Mouse (Mus musculus) hindbrain, embryonic 10.5 days (tissue): ENCODE results near the gene Adk. TPM values are rescaled to one million over a fixed set of nuclear protein-coding genes. Genes with fewer than 3 reads are reported as not detected.

ENCODE experiments used
- DNase-seq: peaks from one replicate; pipeline ENCODE4 v3.0.0-alpha.2; 2017; ENCODE audit warnings: low spot score
- H3K27ac ChIP-seq: fragments of 300-500 bp; sonication (generic); 2 replicates; pipeline ENCODE4 v1.5.1; 2016; ENCODE audit warnings: mild to moderate bottlenecking, moderate library complexity
- H3K27me3 ChIP-seq: fragments of 300-500 bp; sonication (generic); 2 replicates; pipeline ENCODE4 v1.6.1; 2016; ENCODE audit warnings: mild to moderate bottlenecking; ENCODE audit not compliant: poor library complexity, insufficient read depth, severe bottlenecking
- H3K36me3 ChIP-seq: fragments of 300-500 bp; sonication (generic); 2 replicates; pipeline ENCODE4 v1.6.1; 2016; ENCODE audit warnings: mild to moderate bottlenecking, moderate library complexity
- H3K4me1 ChIP-seq: fragments of 300-500 bp; sonication (generic); replicated peaks from 2 replicates; pipeline ENCODE4 v1.6.1; 2016; ENCODE audit warnings: mild to moderate bottlenecking
- H3K4me3 ChIP-seq: fragments of 300-500 bp; sonication (generic); 2 replicates; pipeline ENCODE4 v1.5.1; 2016; ENCODE audit warnings: mild to moderate bottlenecking, moderate library complexity
- H3K9me3 ChIP-seq: fragments of 300-500 bp; sonication (generic); 2 replicates; pipeline ENCODE4 v1.6.1; 2016; ENCODE audit warnings: mild to moderate bottlenecking, moderate library complexity
- WGBS: fragments of 180-500 bp; shearing (Covaris S2); methylation state at CpG from one replicate; pipeline ENCODE4 v1.1.7; 2016; 5-methylcytosine and 5-hydroxymethylcytosine counted together
- polyA plus RNA-seq: library from polyadenylated mRNA; unstranded; fragments of >200 nt; fragmentation: Nextera tagmentation; extraction: Ambion mirVana; gene quantifications from 2 replicates; pipeline ENCODE4 v1.2.1, GENCODE M21; 2016

Adk gene
- polyA plus RNA-seq, 1 experiment from 2014 or later, result 115 TPM

DNA sequence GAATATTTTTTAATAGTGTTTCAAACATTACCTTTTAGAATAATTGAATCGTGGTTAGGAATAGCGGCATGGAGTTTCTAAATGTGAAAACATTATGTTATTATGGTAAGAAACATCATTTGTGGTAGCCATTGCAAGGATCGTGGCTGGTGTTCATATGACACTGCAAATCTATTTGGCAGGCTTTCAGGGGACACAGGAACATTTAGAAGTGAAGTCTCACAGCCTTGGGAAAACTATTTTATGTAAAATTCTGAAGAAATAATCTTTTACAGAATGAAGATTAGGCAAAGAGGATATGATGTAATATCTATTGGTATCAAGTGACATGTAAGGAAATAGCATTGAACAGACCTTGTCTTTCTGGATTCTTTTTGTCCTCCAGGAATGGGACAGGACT lies 262.1 kb downstream of the Adk start:
- Histone ChIP-seq H3K27me3 (no peaks in the 10 kb centered on the region), H3K27ac (no peak overlapping the region), H3K9me3 (no peaks in the 10 kb centered on the region), H3K4me1 (no peaks in the 10 kb centered on the region), H3K36me3 (no peaks in the 10 kb centered on the region), H3K4me3 (no peak overlapping the region)
- WGBS, result 92% methylated on average over 3 of the region's 3 CpGs
- DNase-seq, result no peak

DNA sequence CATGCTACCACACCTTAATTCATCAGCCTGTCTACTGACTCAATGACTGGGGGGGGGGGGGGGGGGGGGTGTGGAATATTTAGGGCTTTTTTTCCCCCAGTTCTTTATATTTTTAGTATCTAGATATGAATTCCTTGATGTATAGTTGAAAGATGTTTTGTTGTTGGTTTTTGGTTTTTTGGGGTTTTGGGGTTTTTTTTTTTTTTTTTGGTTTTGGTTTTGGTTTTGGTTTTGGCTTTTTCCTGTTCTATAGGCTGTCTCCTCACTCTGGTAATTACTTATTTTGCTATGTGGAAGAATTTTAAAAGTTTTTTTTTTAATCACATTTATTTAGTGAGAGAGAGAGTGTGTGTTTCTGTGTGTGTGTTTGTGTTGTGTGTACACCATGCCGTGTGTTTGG lies 282.5 kb downstream of the Adk start:
- 0 out of 2 replicates have a peak, but pooled peaks cover 4% of the 10 kb centered on the region for H3K4me1 ChIP-seq
- no peak overlapping the region for H3K27ac ChIP-seq
- DNase-seq, result no peak
- H3K27me3 ChIP-seq, result no peaks in the 10 kb centered on the region
- H3K36me3 ChIP-seq, result no peaks in the 10 kb centered on the region
- no peak overlapping the region for H3K4me3 ChIP-seq
- 84% methylated on average over 1 of the region's 1 CpGs for WGBS
- H3K9me3 ChIP-seq, result no peaks in the 10 kb centered on the region

DNA sequence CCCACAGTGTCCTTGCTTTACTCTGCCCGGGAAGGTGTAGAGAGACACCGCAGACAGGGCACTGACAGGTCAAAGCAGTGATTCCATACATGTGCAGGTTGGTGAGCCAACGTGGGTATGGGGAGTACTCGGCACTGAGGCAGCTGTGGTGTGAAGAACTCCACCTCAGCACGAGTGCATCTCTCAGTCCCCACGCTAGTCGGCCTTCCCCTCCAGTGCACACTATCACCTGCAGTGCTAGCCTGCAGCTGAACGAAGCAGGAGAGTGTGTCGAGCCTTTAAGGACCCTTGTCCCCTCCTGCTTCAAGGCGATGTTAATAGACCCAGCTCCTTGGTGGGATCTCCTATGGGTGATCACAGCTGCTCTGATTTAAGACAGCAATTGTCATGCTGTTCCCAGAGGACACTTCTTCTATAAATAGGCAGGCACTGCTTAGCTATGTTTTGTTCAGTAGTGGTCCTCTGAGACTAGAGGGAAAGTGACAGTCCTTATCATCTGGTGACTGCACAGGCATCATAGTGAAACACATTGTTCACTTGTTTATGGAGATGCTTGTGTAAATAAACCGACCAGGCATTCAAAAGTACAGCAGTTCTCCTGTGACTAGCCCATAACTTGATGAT lies 283.4 kb downstream of the Adk start:
- H3K4me1 ChIP-seq, result 0 out of 2 replicates have a peak, but pooled peaks cover 4% of the 10 kb centered on the region

DNA sequence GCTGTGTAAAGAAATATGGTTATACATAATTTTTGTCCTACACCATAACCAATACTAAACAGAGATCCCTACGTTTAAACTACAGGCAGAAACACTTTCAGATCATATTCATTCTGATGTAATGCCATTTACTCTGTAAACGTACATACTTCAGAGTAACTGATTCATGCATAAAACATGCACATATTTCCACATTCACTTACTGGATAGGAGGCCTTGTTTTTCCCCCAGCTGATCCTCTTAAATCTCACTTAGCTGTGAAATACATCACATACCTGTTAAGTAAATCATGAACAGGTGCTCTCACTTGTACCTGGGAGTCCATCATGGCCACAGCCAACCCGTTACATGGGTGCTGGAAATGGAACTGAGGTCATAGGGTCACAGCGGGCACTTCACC lies 285.6 kb downstream of the Adk start:
- Histone ChIP-seq H3K4me3 (no peak overlapping the region), H3K27me3 (no peaks in the 10 kb centered on the region), H3K27ac (no peak overlapping the region), H3K4me1 (0 out of 2 replicates have a peak, but pooled peaks cover 4% of the 10 kb centered on the region), H3K36me3 (no peaks in the 10 kb centered on the region), H3K9me3 (no peaks in the 10 kb centered on the region)
- WGBS, result 88% methylated on average over 4 of the region's 4 CpGs
- no peak for DNase-seq

More for the DNA sequence above, 283.4 kb downstream of the Adk start:
- H3K27ac ChIP-seq, result no peak overlapping the region
- no peaks in the 10 kb centered on the region for H3K27me3 ChIP-seq
- H3K9me3 ChIP-seq, result no peaks in the 10 kb centered on the region
- H3K4me3 ChIP-seq, result no peak overlapping the region
- no peaks in the 10 kb centered on the region for H3K36me3 ChIP-seq
- 77% methylated on average over 11 of the region's 11 CpGs for WGBS
- no peak for DNase-seq

DNA sequence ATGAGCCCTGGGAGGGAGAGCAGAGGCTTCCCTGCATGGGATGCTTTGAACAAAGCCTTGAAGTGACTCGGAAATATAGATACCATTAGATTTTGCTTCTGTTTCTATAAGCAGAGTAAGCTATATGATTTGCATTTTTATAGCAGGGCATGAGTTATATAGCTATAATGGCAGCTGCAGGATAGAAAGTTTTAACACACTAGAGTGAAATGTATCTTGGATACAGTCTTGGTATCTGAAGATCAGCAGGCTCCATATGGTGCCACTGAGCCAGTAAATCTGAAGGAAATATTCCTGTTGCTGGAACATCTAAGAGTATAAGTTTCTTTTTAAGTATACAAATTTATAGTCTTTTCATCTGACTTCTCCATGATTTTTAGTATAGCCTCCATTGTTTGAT lies 288.8 kb downstream of the Adk start:
- no peaks in the 10 kb centered on the region for H3K4me1 ChIP-seq
- no peaks in the 10 kb centered on the region for H3K36me3 ChIP-seq
- H3K27me3 ChIP-seq, result no peaks in the 10 kb centered on the region
- no peak overlapping the region for H3K27ac ChIP-seq
- WGBS, result 93% methylated on average over 1 of the region's 1 CpGs
- no peak for DNase-seq
- H3K4me3 ChIP-seq, result no peak overlapping the region
- no peaks in the 10 kb centered on the region for H3K9me3 ChIP-seq

DNA sequence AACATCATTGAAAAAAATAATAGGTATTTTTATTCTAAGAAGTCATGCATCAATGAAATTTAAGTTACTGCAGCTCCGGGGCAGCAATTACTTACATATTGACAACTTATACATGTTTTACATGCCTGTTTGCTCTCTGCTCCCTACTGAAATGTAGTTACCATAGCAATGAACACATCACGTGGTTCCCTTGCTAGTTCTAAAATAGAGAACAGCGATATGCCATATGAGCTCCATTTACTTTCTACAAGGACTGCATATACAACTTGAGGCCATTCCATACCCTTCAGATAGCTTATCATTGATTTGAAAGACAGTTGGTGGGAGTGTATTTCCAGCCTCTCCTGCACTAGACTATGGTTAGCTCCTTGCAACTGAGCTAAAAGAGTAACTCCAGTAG lies 290.6 kb downstream of the Adk start:
- Histone ChIP-seq H3K4me1 (no peaks in the 10 kb centered on the region), H3K36me3 (no peaks in the 10 kb centered on the region), H3K4me3 (no peak overlapping the region), H3K9me3 (no peaks in the 10 kb centered on the region), H3K27me3 (no peaks in the 10 kb centered on the region), H3K27ac (no peak overlapping the region)
- DNase-seq, result no peak
- WGBS, result 87% methylated on average over 3 of the region's 3 CpGs

DNA sequence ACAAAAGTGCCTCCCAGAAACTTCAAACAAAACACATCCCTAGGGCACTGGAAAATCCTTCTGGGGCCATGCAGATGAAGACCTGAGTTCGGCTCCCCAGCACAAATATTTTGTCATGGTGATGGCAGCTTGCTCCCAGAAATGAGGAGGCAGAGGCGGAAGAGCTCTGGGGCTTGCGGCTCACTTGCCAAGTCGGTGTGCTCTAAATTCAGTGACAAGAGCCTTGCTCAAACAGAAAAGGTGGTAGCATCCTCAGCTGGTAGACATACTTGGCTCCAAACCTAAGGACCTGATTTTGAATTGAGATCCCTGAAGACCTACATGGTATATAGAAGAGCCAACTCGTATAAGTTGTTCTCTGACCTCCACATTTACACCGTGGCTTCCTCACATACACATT lies 292.5 kb downstream of the Adk start:
- H3K27ac ChIP-seq, result no peak overlapping the region
- no peaks in the 10 kb centered on the region for H3K36me3 ChIP-seq
- DNase-seq, result no peak
- no peak overlapping the region for H3K4me3 ChIP-seq
- no peaks in the 10 kb centered on the region for H3K27me3 ChIP-seq
- 92% methylated on average over 6 of the region's 6 CpGs for WGBS
- peaks cover 5% of the 10 kb centered on the region; the same call in 1 of the 2 replicates for H3K4me1 ChIP-seq
- H3K9me3 ChIP-seq, result no peaks in the 10 kb centered on the region

DNA sequence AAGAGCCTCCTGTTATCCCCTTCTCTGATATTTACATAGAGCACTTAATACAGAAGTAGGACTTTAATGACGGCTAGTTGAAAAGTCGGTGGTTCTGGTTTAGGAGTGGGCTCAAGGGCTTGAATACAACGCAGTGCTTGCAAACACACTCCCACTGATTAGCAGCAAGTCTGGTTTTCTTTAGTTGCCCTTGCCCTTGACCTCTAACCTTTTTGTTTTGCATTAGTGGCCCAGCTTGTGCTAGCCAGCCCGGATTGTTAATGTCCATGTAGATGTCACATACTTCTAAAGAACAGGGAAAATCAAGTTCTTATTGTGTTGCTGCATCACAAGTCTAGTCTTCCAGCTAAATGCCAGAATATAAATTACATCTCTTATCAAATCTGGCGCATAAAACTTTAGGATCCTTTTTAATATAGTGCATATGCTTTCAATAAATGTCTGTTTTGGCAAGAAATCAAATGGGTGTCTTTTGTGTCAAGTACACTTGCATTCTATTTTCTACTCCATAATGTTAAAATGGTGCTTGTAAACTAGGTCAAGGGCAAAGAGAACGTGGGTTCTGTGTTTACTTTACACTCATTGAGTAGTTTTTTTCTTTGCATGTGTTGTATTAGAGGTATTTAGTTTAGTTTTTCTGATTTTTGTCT lies 296.4 kb downstream of the Adk start:
- Histone ChIP-seq H3K4me3 (no peak overlapping the region), H3K27ac (no peak overlapping the region), H3K4me1 (peaks cover 5% of the 10 kb centered on the region; the same call in 1 of the 2 replicates), H3K27me3 (no peaks in the 10 kb centered on the region), H3K36me3 (no peaks in the 10 kb centered on the region), H3K9me3 (no peaks in the 10 kb centered on the region)
- no peak for DNase-seq
- WGBS, result 73% methylated on average over 6 of the region's 6 CpGs

DNA sequence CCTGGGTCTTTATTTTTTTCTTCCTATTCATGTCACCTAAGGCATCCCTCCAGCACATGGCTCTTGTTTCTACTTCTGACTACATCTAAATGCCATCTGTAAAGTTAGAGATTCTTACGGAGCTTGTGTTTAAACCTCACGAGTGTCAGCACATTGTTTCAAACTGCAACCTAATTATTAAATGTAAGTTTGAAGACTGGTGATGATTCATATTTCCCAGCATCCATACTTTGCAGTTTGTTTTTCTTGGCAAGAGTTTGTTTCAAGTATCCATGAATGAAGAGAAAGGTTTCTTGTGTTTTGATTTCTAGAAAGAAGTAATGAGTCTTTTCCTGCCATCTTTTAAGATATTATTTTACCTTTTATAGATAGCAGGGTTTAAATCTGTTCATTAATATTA lies 299.3 kb downstream of the Adk start:
- no peaks in the 10 kb centered on the region for H3K36me3 ChIP-seq
- H3K4me1 ChIP-seq, result peaks cover 5% of the 10 kb centered on the region; the same call in 1 of the 2 replicates
- H3K9me3 ChIP-seq, result no peaks in the 10 kb centered on the region
- WGBS, result 90% methylated on average over 2 of the region's 2 CpGs
- H3K4me3 ChIP-seq, result no peak overlapping the region
- H3K27ac ChIP-seq, result no peak overlapping the region
- no peaks in the 10 kb centered on the region for H3K27me3 ChIP-seq
- no peak for DNase-seq

DNA sequence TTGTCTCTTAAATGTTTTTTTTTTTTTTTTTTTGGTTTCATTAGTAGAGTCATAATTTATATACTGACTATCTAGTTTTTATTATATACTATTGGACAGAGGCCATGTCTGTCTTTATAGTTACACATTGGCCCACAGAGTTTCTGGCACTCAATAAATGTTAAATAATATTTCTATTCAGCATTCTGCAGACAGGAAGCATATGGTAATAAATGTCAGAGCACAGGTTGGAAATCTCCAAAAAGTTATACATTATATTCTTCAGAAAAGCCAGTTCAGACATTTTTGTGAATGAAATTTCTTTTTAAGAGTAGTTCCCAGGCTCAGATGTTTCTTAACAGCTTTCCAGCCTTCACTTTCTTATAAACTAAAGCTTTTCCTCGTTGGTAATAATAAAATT lies 303.9 kb downstream of the Adk start:
- no peak overlapping the region for H3K27ac ChIP-seq
- WGBS, result 91% methylated on average over 1 of the region's 1 CpGs
- no peak overlapping the region for H3K4me3 ChIP-seq
- H3K36me3 ChIP-seq, result no peaks in the 10 kb centered on the region
- H3K9me3 ChIP-seq, result no peaks in the 10 kb centered on the region
- H3K27me3 ChIP-seq, result no peaks in the 10 kb centered on the region
- 0 out of 2 replicates have a peak, but pooled peaks cover 3% of the 10 kb centered on the region for H3K4me1 ChIP-seq
- DNase-seq, result no peak

DNA sequence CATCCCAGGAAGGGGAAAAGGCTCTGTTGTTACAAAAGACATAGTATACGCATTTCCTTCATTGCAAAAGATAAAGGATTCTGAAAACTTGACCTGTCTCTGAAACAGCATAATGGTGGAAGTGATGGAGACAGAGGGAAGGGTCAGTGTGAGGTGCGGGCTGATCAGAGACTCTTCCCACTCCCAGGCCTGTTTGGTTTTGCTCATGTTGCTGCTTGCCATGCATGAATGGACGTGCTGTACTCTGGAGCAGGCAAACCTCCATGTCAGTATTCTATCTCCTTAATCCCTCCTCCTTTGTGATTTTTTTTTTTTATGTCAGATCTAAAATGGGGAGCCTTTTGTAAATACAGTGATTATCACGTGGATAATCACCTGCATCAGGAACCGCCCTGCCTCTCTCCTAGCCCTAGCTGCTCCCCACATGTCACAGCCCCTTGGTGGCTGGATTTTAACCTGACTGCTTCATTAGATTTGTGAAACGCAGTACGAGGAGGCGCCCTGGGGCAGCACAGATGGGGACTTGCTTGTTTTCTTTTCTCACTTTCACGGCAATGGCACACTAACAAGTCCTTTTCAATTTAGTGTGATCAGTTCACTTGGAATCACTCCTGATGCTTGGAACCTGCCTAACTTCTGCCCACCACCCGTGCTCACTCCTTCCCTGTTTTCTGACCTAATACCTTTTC lies 307.0 kb downstream of the Adk start:
- Histone ChIP-seq H3K36me3 (no peaks in the 10 kb centered on the region), H3K4me1 (0 out of 2 replicates have a peak, but pooled peaks cover 3% of the 10 kb centered on the region), H3K9me3 (no peaks in the 10 kb centered on the region), H3K4me3 (no peak overlapping the region), H3K27me3 (no peaks in the 10 kb centered on the region), H3K27ac (0 out of 2 replicates have a peak overlapping the region, but pooled peaks have one; percentile 31)
- 73% methylated on average over 10 of the region's 10 CpGs for whole genome bisulfite sequencing
- DNase-seq, result no peak

DNA sequence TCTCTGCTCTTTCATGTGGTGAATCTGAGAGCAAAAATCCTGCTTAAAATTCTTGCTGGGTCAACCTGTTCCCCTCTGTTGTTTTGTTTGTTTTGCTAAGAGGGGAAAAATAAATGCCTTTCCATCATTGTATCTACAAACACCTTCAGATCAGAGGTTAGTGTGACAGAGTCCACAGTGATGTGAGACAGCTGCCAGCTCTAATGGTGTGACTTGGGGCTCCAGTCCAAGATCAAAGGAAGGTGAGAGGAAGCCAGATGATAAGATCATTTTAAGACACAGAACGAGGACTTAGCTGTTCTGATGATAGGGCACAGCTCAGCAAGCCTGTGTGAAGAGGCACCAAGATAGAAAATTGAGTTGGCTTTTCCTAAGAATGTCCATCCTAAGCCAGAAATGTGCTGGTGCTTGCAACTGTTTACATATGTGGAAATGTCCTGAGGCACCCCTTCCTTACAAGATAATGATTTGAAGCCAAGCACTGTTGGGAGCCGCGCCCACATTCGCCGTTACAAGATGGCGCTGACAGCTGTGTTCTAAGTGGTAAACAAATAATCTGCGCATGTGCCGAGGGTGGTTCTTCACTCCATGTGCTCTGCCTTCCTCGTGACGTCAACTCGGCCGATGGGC lies 307.6 kb downstream of the Adk start:
- 95% methylated on average over 8 of the region's 12 CpGs for WGBS
- Histone ChIP-seq H3K27ac (0 out of 2 replicates have a peak overlapping the region, but pooled peaks have one; percentile 31), H3K4me1 (0 out of 2 replicates have a peak, but pooled peaks cover 3% of the 10 kb centered on the region), H3K36me3 (no peaks in the 10 kb centered on the region), H3K27me3 (no peaks in the 10 kb centered on the region), H3K9me3 (no peaks in the 10 kb centered on the region), H3K4me3 (no peak overlapping the region)
- no peak for DNase-seq
